Mouse (Mus musculus): Measurements from ENCODE around the gene Tnrc6c. TPM values are rescaled to one million over a fixed set of nuclear protein-coding genes. Genes with fewer than 3 reads are reported as not detected.

Tnrc6c gene
- total RNA-seq, 2 experiments from 2014 or later: 17.9 to 19.1 TPM

DNA sequence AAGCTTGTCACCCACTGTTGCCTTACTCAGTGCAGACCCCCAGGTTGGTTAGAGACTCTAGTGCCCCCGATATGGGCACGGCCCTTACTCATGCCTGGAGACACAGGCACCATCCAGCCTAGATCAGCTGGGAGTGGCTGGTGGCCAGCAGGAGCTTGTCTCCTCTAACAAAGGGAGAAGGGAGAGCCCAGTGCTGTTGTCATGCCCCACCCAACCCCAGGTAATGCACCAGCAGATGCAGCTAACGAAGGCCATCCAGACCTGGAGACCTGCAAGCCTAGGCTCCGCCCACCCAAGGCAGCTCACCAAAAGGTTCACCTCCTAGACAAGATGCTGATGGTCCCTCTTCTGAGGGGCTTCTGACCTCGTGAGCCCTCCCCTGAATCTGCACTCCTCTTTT lies 111.3 kb downstream of the Tnrc6c start:
- ATAC-seq (ENCODE audit: poor library complexity, severe bottlenecking): no peak

DNA sequence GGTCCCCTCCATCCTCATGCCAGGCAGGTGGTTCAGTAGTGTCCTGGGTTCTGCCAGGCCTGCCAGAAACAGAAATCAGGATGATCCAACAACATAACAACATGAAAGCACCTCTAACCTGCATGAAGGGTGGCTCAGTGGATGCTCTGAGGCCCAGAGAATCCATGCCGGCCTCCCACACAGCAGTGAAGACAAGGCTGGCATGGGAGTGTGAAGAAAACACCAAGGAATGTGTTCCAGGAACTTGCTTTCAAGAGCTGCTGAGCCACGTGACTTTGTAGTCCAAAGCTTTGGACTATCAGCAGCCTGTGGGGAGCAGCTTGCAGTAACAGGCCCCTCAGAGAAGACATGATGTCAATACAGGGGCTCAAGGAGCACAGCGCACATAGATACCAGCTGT lies 112.2 kb downstream of the Tnrc6c start:
- ATAC-seq (ENCODE audit: poor library complexity, severe bottlenecking): no peak

DNA sequence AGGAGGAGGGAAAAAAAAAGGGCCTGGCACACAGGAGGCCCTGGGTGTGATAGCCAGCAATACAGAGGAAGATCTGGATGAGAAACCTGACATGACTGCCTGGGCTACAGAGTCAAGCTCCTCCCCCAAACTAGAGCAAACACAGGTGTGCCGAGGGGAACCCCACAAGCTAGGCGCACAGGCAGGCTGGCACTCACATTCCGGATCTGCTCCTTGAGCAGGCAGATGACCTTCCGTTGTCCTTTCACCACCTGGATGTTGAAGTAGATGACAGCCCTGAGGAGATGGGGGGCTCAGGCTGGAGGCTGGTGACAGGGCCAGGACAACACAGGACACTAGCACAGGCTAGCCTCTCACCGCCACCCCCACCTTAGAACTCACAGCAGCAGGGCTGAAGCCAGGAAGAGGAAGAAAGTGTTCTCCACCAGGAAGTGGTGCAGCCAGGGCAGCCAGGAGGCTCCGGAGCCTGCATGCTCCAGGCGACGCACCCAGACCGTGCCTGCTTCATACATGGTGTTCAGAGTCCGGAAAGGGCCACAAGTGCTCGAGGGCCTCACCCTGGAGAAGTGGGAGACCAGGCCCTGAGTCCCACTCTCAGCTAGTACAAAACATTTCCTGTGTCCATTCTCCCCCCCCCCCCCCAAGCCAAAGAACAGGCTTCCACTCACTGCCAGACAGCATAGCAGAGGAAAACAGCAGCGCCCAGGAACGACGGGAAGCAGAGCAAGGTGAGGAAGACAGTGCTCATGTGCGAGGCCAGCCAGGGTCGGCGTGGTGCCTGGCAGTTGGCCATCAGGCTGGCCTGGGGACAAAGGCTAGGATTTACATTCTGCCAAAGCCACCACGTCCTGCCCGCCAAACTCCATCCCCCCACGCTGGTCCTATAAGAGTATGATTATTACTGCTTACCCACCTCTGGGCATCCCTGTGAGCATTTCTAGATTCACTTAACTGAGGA lies 114.9 kb downstream of the Tnrc6c start:
- peak; percentile 56 for ATAC-seq (ENCODE audit: poor library complexity, severe bottlenecking)

DNA sequence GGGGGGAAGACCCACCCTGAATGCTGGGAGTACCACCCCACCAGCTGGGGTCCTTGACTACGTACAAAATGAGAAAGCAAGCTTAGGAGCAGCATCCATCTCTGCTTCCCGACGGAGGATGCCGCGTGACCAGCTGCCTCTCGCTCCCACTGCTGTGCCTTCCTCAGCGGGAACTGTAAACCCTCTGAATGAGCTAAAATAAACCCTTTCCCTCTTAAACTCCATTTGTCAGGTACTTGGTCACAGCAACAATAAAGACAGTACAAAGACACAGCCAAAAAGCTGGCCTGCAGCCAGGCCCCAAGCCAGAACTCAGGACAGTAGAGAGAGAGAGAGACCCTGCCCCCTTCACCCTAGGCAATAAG lies 115.6 kb downstream of the Tnrc6c start:
- ATAC-seq (ENCODE audit: poor library complexity, severe bottlenecking): no peak

DNA sequence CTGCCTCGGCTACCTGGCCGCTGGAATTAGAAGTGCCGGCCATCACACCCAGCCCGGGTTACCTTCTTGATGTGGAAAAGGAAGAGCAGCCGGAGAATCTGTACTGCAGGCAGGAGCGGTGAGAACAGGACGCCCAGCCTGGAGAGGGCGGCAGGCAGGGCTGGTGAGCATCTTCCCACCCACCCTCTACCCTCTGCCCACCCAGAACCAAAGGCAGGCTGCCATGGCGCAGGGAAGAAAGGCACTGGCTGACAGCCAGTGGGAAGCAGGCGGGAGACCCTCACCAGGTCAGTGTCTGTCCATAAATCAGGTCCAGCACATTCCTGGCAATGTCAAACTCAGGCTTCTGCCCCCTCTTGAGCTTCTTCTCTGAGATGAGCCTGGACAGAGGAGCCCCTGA lies 116.3 kb downstream of the Tnrc6c start:
- ATAC-seq (ENCODE audit: poor library complexity, severe bottlenecking): no peak

DNA sequence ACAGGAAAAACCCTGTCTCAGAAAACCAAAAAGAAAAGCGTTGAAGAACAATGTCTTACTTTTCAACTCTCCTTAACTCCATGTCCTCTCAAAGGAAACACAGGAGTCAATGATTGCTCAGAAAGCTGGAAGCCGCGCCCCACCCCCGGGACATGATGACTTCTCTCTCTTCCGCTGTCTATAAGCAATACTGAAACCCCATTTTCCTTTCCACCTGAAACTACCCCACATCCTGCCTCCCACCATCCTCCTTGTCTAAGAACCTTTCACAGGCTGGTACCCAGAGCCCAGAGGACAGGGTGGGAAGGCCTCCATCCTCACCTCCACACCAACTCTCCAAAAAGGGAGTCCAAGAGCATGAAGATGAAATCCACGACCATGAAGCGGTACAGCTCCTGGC lies 118.3 kb downstream of the Tnrc6c start:
- no peak for ATAC-seq (ENCODE audit: poor library complexity, severe bottlenecking)

DNA sequence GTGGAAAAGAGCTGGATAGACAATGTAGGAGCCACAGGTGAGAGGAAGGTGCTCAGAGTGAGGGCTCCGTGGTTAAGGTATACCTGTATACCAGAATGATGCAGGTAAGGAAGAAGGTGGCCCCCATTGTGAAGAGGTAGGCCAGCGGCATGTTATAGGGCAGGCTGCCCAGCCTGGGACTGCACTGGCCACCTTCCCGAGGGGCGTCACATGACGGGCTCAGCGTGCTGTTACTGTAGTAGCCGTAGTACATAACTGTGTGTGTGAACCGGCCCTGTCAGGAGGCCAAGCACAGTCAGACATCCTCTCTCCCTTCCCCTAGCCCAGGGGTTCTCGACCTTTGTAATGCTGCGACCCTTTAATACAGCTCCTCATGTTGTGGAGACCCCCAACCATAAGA lies 120.8 kb downstream of the Tnrc6c start:
- ATAC-seq (ENCODE audit: poor library complexity, severe bottlenecking): no peak

DNA sequence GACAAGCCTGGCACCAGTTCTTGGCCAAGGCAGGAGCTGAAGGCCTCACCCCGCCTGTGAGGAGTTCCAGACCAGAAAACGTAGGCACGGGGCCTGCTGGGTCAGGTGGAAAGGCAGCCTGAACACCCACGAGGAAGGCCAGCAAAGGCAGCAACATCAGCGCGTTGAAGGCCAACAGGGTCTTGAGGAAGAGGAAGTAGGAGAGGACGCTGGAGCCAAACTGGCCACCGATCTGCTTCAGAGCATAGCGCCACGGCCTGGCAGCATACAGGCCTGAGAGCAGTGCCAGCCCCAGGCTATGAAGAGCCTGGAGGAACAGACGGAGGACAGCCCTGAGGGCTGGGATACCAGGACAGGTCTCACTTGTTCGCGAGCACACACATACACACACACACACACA lies 121.5 kb downstream of the Tnrc6c start:
- ATAC-seq (ENCODE audit: poor library complexity, severe bottlenecking): peak; percentile 17; the same call in 1 of the 2 replicates

DNA sequence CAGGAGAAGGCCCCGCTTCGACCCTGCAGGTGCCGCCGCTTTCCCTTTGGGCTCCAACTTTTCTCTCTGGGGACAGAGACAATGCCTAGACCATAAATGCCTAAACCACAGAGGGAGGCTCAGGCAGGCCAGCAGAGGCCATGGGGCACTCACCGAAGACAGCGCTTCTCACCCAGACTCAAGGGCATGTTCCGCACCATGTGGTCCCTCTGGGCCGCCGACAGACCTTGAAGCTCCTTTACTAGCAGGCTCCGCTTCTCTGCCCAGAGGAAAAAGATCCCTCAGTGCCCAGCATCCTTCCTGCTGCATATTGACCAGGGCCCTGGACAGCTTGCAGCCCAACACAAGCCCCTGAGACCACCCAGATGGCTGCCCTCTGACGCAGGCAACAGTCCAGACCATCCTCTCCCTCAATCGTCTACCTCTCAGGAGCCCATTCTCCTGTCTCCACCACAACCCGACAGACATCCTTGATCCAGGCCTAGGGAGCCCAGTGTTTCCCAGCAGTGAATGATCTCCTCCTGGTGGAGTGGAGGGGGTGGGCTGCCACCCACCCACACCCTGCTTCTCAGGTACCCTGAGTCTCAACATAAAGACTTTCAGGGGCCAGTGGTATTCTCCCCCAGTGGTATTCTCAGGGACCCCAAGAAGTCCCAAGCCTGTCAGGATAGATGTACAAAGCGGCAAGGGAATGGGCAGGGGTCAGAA lies 122.2 kb downstream of the Tnrc6c start:
- no peak for ATAC-seq (ENCODE audit: poor library complexity, severe bottlenecking)

DNA sequence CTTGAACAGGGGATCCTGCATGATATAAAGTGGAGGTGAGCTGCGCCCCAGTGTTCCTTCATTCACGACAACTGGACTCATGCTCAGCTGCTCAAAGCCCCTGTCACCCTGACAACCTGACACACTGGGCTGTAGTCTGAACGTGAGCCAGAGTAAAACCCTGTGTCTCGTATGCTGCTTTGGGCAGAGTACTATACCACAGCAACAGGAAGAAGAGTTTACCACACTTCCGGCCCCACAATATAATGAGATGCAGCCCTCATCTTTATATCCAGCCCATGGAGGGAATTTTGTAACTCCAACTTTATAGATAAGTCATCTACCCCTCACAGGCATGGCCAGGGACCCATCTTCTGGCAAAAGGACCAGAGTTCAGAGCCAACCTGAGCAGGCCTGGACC lies 123.0 kb downstream of the Tnrc6c start:
- no peak for ATAC-seq (ENCODE audit: poor library complexity, severe bottlenecking)

DNA sequence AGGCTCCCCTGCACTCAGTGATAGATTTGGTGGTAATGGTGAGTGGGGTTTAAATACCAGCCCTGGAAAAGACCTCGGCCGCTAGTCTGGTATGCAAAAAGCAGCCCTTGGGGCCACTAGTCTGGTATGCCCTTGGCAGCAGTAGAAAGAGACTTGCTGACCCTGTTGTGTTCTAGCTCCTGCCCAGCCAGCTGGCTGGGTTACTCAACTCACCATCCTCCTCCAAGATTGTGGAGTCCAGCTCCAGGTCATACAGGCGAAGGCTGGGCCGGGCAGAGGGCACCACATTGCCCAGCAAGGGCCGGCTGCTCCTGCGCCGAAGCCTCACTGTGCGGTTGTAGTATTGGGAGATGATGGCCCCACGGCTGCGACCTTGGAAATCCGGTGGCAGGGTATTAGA lies 123.9 kb downstream of the Tnrc6c start:
- ATAC-seq (ENCODE audit: poor library complexity, severe bottlenecking): no peak

DNA sequence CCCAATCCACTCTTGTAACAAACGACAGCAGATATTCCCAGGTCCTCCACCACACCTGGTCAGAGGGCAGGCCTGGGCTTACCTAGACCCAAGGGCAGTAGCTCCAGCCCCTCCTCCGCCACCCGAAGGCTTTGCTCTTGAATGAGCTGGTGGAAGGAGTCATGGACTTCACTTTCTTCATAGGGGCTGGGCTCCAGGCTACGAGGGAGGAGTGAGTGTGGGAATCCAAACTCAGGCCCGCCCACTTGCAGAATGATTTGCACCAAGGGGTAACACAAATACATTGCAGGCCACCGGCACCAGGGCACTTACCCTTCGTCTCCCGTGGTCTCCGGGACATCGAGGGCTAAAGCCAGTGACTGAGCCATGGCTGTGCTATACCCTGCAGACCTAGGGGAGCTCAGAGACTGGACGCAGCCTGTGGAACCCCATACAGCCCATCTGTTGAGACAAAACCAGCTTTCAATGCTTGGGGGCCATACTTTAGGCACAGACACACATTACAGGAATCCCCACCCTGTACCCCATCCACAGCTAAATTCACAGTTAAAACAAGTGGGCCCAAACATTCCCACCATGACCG lies 124.9 kb downstream of the Tnrc6c start:
- no peak for ATAC-seq (ENCODE audit: poor library complexity, severe bottlenecking)

DNA sequence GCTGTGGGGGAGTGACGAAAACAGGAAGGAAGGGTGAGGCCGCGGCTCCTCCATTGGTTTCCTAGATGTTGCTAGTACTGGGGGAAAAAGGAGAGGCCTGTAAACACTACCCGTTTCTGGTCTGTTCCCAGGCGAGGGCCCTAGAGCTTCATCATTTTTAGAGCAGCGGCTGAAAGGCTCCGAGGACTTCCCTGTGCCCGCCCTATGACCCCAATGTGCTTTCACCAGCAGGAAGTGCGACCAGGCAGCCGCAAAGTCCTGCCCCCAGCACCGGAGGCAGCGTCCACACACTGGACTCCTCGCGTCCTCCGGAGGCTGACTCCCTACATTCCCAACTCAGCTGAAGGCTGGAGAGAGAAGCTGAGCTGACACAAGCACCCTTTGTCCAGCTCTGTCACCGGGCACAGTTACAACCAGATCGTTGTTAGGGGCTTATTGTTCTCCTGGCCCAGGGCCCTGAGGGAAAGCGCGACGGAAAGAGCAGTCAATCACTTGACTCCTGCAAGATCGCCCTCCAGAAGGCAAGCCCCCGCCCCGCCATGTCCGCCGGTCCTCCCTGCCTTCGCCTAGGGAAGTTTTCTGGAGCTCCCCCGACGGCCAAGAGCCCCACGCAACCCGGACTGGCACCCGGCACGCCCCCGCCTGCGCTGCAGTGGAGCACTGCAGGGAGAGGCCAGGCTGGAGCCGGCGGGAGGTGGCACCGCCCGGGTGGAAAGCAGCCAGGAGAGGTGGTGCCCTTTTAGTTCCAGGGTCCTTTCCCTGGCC lies 125.5 kb downstream of the Tnrc6c start:
- ATAC-seq (ENCODE audit: poor library complexity, severe bottlenecking): peak; percentile 28

DNA sequence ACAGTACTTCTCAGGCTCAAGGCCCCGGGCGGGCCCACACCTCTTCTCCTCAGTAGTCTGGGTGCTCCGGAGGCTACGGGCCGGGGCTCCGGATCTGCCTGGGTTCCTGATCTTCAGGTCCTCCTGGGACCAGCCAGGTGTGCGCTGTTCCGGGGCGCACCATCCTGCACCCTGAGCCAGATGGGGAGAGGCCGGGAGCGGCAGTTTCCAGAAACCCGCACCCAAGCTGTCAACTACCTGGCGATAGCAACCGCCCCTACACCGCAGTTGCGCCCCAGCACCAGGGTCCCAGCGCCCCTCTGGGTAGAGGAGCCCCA lies 126.1 kb downstream of the Tnrc6c start:
- ATAC-seq (ENCODE audit: poor library complexity, severe bottlenecking): no peak

DNA sequence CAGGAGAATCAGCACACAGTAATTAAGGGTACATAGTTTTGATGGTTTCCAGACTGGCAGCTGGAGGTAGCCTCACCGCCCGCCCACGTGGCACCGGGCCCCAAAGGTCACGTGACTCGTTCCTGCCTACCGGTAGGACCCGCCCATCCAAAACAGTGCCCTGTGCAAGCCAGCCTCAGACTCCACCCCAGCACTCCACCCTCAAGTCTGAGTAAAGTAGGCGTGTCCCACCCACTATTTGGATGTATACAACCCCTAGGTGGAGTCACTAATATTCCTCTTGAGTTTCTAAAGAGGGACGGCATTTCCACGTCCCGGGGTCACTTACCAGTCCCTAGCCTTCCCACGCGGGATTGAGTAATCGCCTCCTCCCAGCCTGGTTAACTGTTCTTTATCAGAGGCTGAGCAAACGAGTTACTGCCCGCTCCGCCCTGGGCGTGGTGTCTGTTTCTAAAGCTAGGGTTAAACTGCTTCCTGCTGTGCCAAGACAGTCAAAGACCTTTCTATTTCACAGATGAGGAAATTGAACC lies 126.6 kb downstream of the Tnrc6c start:
- ATAC-seq (ENCODE audit: poor library complexity, severe bottlenecking): peak; percentile 47

DNA sequence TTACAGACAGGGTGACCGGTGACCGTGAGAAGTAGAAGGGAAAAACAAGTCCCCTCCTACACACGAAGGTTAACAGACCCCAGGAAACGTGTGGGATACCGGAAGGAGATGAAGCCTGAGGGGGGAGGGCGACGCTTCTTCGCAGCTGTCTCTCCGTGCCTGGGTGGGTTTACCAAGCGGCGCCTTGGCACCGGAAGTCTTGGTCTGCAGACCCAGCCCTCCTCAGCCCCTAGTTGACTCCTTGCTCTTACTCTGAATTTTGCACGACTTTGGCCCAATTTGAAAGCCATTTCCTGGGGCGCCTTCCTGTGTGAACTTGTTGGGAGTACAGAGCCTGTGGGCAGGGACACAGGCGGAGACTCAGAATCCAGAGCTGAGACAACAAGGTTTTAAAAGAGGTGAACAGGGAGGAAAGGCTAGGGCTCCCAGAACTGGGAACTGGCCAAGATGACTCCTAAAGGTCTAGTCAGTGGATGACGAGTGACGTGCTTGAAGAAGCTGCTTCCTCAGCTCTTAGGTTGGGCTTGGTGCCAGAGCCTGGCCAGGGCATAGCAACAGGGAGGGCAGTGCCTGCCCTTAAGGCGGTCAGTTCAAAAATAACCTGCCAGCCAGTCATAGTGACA lies 127.2 kb downstream of the Tnrc6c start:
- ATAC-seq (ENCODE audit: poor library complexity, severe bottlenecking): peak; percentile 19

DNA sequence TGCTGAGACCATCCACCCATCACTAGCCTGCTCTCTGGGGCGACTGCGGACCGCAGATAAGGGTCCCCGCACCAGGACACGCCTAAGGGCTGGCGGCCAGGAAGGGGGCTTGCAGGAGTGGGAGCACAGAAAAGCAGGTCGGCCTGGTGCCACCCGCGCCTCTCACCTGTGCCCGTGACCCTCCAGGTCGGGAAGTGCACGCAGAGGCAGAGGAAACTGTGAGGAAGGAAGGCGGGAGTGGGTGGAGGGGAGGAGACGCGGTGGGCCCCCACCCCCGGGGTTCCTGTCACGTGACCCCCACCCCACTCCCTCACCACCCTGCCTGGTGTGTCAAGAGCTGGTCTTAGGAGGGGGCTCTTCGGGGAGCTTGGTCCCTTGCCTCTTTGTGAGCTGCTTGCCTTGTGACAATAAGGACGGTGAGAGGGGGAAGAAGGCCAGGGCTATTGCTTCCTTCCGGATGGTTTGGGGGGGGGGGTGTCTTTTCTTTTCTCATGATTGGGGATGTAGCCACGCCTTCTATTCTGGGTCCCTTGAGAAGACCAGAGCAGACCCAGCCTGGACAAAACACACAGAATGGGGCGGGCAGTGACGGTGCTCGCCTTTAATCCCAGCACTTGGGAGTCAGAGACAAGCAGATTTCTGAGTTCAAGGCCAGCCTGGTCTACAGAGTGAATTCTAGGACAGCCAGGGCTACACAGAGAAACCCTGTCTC lies 128.1 kb downstream of the Tnrc6c start, which contains the start of the genes Tmc8 and Tmc6:
Gene Tmc8 (plus strand): TSS at position 84 of the 712 bp plus-strand sequence.
Gene Tmc6 (minus strand): TSS at position 206 of the 712 bp plus-strand sequence.
- peak; percentile 21 for ATAC-seq (ENCODE audit: poor library complexity, severe bottlenecking)

DNA sequence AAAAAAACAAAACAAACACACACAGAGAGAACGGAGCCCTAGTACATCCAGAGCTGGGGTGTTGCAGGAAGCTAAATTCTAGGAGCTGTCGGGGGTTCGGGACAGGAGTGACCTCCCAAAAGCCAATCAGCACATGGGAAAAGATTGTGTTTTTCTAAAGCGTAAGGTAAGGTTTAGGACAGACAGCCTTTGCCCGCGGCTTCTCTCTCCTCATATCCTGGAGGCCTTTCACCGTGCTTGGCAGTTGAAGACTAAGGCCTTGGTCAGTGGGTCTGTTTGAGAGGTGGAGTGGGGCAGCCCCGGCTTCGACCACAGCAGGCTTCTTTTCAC lies 128.6 kb downstream of the Tnrc6c start:
- no peak for ATAC-seq (ENCODE audit: poor library complexity, severe bottlenecking)

DNA sequence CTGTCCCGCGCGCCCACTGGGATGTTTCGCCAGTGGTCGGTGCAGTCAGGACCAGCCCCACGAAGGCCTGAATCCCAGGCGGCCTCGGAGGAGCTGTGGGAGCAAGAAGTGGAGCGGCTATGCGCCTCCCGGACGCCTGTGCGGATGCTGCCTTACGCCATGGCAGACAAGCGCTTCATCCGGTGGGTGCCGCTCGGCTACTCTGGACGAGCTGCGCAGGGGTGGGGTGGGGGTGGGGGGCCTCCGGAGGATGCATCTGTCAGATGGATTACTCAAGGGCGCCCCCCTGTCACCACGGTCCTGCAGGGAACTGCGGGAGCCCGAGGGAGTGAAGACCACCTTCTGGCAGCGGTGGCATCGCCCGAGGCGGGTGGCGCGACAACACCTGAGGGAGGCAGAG lies 129.0 kb downstream of the Tnrc6c start:
- no peak for ATAC-seq (ENCODE audit: poor library complexity, severe bottlenecking)

Measured in megakaryocyte, adult 5-6 weeks (primary cell).